Mouse (Mus musculus) frontal cortex, adult 2 months (tissue): ENCODE results near the gene Galnt16. TPM values are rescaled to one million over a fixed set of nuclear protein-coding genes. Genes with fewer than 3 reads are reported as not detected.

Experiments used
- DNase-seq, 2 experiments: peaks; one replicate each; pipeline ENCODE4 v3.0.0; 2022; ENCODE audit warnings: low spot score in 1 of 2; ENCODE audit errors: extremely low spot score in 1 of 2
- polyA plus RNA-seq: library from polyadenylated mRNA; depleted of rRNA; stranded (reverse); fragments of >200 nt; gene quantifications from 2 replicates; pipeline ENCODE4 v1.2.3, GENCODE M21; 2012

Gene Galnt16
- polyA plus RNA-seq, 1 experiment, result 43.6 TPM

GRCm38 (mm10) chr12:80530052-80530451 lies 12.0 kb downstream of the Galnt16 start:
- no peak for DNase-seq

- DNase-seq, result no peak
Measured at GRCm38 (mm10) chr12:80530630-80531029, 12.6 kb downstream of the Galnt16 start.

- no peak for DNase-seq
Measured at GRCm38 (mm10) chr12:80531585-80531984, 13.5 kb downstream of the Galnt16 start.

- DNase-seq, result no peak
Measured at GRCm38 (mm10) chr12:80533876-80534275, 15.8 kb downstream of the Galnt16 start.

GRCm38 (mm10) chr12:80537313-80537712 lies 19.2 kb downstream of the Galnt16 start:
- no peak for DNase-seq

- no peak for DNase-seq
Measured at GRCm38 (mm10) chr12:80538311-80538710, 20.2 kb downstream of the Galnt16 start.

- peak; percentile 28 to 51 for DNase-seq
Measured at GRCm38 (mm10) chr12:80545310-80545709, 27.2 kb downstream of the Galnt16 start.

- DNase-seq, result peak in 1 of 2 experiments; percentile 46
Measured at GRCm38 (mm10) chr12:80549646-80550045, 31.6 kb downstream of the Galnt16 start.

GRCm38 (mm10) chr12:80553157-80553556 lies 35.1 kb downstream of the Galnt16 start:
- no peak for DNase-seq

- no peak for DNase-seq
Measured at GRCm38 (mm10) chr12:80554312-80554711, 36.2 kb downstream of the Galnt16 start.

- DNase-seq, result no peak
Measured at GRCm38 (mm10) chr12:80561904-80562303, 43.8 kb downstream of the Galnt16 start.

- no peak for DNase-seq
Measured at GRCm38 (mm10) chr12:80562793-80563192, 44.7 kb downstream of the Galnt16 start.

GRCm38 (mm10) chr12:80564990-80565389 lies 46.9 kb downstream of the Galnt16 start:
- DNase-seq, result no peak

GRCm38 (mm10) chr12:80565793-80566192 lies 47.7 kb downstream of the Galnt16 start:
- DNase-seq, result no peak

GRCm38 (mm10) chr12:80566502-80566901 lies 48.4 kb downstream of the Galnt16 start:
- DNase-seq, result no peak

GRCm38 (mm10) chr12:80567375-80567774 lies 49.3 kb downstream of the Galnt16 start:
- peak; percentile 56 to 61 for DNase-seq

- DNase-seq, result no peak
Measured at GRCm38 (mm10) chr12:80569561-80569960, 51.5 kb downstream of the Galnt16 start.

GRCm38 (mm10) chr12:80574318-80574717 lies 56.2 kb downstream of the Galnt16 start:
- no peak for DNase-seq

- peak; percentile 26 to 71 for DNase-seq
Measured at GRCm38 (mm10) chr12:80574825-80575371, 56.8 kb downstream of the Galnt16 start.

GRCm38 (mm10) chr12:80577049-80577448 lies 59.0 kb downstream of the Galnt16 start:
- DNase-seq, result peak in 1 of 2 experiments; percentile 65

GRCm38 (mm10) chr12:80581357-80581756 lies 63.3 kb downstream of the Galnt16 start:
- peak in 1 of 2 experiments; percentile 23 for DNase-seq

- peak in 1 of 2 experiments; percentile 59 for DNase-seq
Measured at GRCm38 (mm10) chr12:80584973-80585372, 66.9 kb downstream of the Galnt16 start.

GRCm38 (mm10) chr12:80594141-80594540 lies 76.1 kb downstream of the Galnt16 start:
- DNase-seq, result no peak
